26 mouse cellular contexts compared by ENCODE assay signal in the genomic region with DNA sequence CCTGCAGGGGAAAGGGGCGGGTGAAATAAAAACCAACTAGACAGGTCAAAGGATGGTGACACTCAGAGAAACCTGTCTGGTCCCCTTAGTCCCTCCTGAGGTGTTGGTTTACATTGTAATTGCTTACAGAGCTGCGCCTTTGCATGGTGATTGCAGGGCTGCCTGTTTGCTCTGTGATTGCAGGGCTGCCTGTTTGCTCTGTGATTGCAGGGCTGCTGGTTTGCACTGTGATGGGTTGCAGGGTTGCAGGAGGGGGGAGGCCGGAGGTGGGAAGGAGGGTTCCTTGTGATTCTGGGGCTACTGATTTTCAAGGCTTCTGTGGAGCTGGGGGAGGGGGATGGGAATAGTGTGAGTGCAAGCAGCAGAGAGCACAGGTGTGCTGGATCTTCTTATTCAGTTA. TPM values are rescaled to one million over a fixed set of nuclear protein-coding genes. Genes with fewer than 3 reads are reported as not detected.
DNase-seq lines count a peak whose midpoint lies in the region; ATAC-seq and TF ChIP-seq lines count a peak whose summit lies in the region.
"Had no signal": no experiment of that assay in that cellular context is flagged by ENCODE, and none has a peak within 500 bp of the region (broad histone marks: within the 10 kb centered on the region; RNA-seq: fewer than 3 reads in every experiment).

No protein-coding gene starts in this region.

- 16% methylated on average over 3 of the region's 3 CpGs for WGBS in embryonic facial prominence, embryonic 10.5 days
- 22% methylated on average over 3 of the region's 3 CpGs for WGBS in stomach, embryonic 16.5 days

- peak; percentile 79 for ATAC-seq in stomach, embryonic 16.5 days (ENCODE audit: insufficient read depth, low FRiP score)
- ATAC-seq: activated CD4-positive, CD25-positive, alpha-beta regulatory T cell, adult 4 months; CD4-positive, CD25-positive, alpha-beta regulatory T cell, adult 4 months; hindbrain, embryonic 16.5 days had no signal

- H3K27ac ChIP-seq in embryonic facial prominence, embryonic 10.5 days (replicated peaks) = no peak overlapping the region
- H3K27ac ChIP-seq in stomach, embryonic 16.5 days (ENCODE audit: low read length) = no peak overlapping the region; the same call in 1 of the 2 replicates
- H3K27ac ChIP-seq in left cerebral cortex, adult 2 months = no peak overlapping the region
- H3K27ac ChIP-seq: forebrain, embryonic 12.5 days; neural tube, embryonic 13.5 days had no signal

- DNase-seq in heart, adult 11 months = peak; percentile 55
- DNase-seq in heart, adult 9 months (ENCODE audit: low spot score in 2 of 2) = no peak
- DNase-seq in kidney, postnatal 4 days = peak; percentile 18 to 43
- DNase-seq in kidney, postnatal 14 days = no peak
- peak; percentile 64 for DNase-seq in embryonic facial prominence, embryonic 10.5 days (ENCODE audit: low spot score)
- no peak for DNase-seq in left cerebral cortex, adult 2 months (ENCODE audit: extremely low spot score in 1 of 2, low spot score in 2 of 2)
- DNase-seq: adrenal gland, postnatal 10 days; cerebellum, postnatal 10 days; gastrocnemius, postnatal 10 days; heart, adult 18-20 months; heart, postnatal 36 days; left cerebral cortex, postnatal 4 days; liver; midbrain, embryonic 14.5 days; right cerebral cortex, postnatal 14 days; spleen, adult 18-20 months; thymus, postnatal 14 days had no signal

- H3K9me3 ChIP-seq in embryonic facial prominence, embryonic 10.5 days = peaks cover 8% of the 10 kb centered on the region
- 0 out of 2 replicates have a peak, but pooled peaks cover 5% of the 10 kb centered on the region for H3K9me3 ChIP-seq in stomach, embryonic 16.5 days (replicated peaks; ENCODE audit: control insufficient read depth, low read length)
- H3K9me3 ChIP-seq: megakaryocyte, embryonic 14.5 days had no signal

- H3K36me3 ChIP-seq in embryonic facial prominence, embryonic 10.5 days (replicated peaks) = no peaks in the 10 kb centered on the region
- H3K36me3 ChIP-seq in stomach, embryonic 16.5 days (ENCODE audit: control insufficient read depth, insufficient read depth, low read length) = no peaks in the 10 kb centered on the region
- H3K36me3 ChIP-seq: forebrain, embryonic 12.5 days; G1E; neural tube, embryonic 13.5 days had no signal

- peaks cover 23% of the 10 kb centered on the region for H3K4me1 ChIP-seq in embryonic facial prominence, embryonic 10.5 days
- H3K4me1 ChIP-seq in stomach, embryonic 16.5 days (ENCODE audit: control insufficient read depth, insufficient read depth, low read length) = no peaks in the 10 kb centered on the region
- H3K4me1 ChIP-seq: forebrain, embryonic 12.5 days; megakaryocyte, embryonic 14.5 days; neural tube, embryonic 13.5 days had no signal

- intact Hi-C loops in left cerebral cortex, adult 2 months (cut with DNase I) = no loop called here

- H3K27me3 ChIP-seq in embryonic facial prominence, embryonic 10.5 days (replicated peaks; ENCODE audit: low read depth, poor library complexity, severe bottlenecking) = no peaks in the 10 kb centered on the region
- no peaks in the 10 kb centered on the region for H3K27me3 ChIP-seq in stomach, embryonic 16.5 days (ENCODE audit: control insufficient read depth, insufficient read depth, low read length)
- H3K27me3 ChIP-seq: forebrain, embryonic 12.5 days; megakaryocyte, embryonic 14.5 days; neural tube, embryonic 13.5 days had no signal

- no peak overlapping the region for H3K4me2 ChIP-seq in stomach, embryonic 16.5 days (ENCODE audit: low read depth, low read length)
- H3K4me2 ChIP-seq: forebrain, embryonic 12.5 days; neural tube, embryonic 13.5 days had no signal

- H3K4me3 ChIP-seq in embryonic facial prominence, embryonic 10.5 days = no peak overlapping the region
- no peak overlapping the region for H3K4me3 ChIP-seq in stomach, embryonic 16.5 days (replicated peaks; ENCODE audit: low read length)
- no peak overlapping the region for H3K4me3 ChIP-seq in left cerebral cortex, adult 2 months
- H3K4me3 ChIP-seq: forebrain, embryonic 12.5 days; megakaryocyte, embryonic 14.5 days; neural tube, embryonic 13.5 days had no signal

- no peak overlapping the region for H3K9ac ChIP-seq in stomach, embryonic 16.5 days (ENCODE audit: low read length)
- H3K9ac ChIP-seq: forebrain, embryonic 12.5 days; neural tube, embryonic 13.5 days had no signal

- no peak for TF ChIP-seq CTCF in left cerebral cortex, adult 2 months (IDR thresholded peaks at IDR 0.05)

RNA-seq across cellular contexts. Expression of a gene that starts 13.0 kb away (rescaled TPM):
- polyA plus RNA-seq in embryonic facial prominence, embryonic 10.5 days (2016; fragmentation: Nextera tagmentation; extraction: Ambion mirVana) = 1.6 and 2.3 TPM in 2 replicates
- polyA plus RNA-seq in stomach, embryonic 16.5 days (2015; fragmentation: Nextera tagmentation; extraction: Ambion mirVana) = 5.3 and 6.3 TPM in 2 replicates
- 1 to 10 TPM; 1.2 TPM for total RNA-seq in left cerebral cortex, adult 2 months (2021)
- total RNA-seq: G1E had no signal
- polyA plus RNA-seq: activated CD4-positive, CD25-positive, alpha-beta regulatory T cell, adult 4 months; CD4-positive, CD25-positive, alpha-beta regulatory T cell, adult 4 months; G1E; liver, embryonic 16.5 days had no signal

Comparison
In these comparisons a context has a peak if more than half of its experiments do, and no peak if none do; other contexts are left out.
1. DNase-seq: peak in heart, adult 11 months (single experiment), kidney, postnatal 4 days (2 of 2) and embryonic facial prominence, embryonic 10.5 days (single experiment); none in heart, adult 9 months (0 of 2), kidney, postnatal 14 days (single experiment) and left cerebral cortex, adult 2 months (0 of 2).